Mouse (Mus musculus): ENCODE measurements around the gene Mtf1. TPM values are rescaled to one million over a fixed set of nuclear protein-coding genes. Genes with fewer than 3 reads are reported as not detected.

Gene Mtf1
- polyA plus RNA-seq, 1 experiment from 2014 or later = 10.6 TPM

DNA sequence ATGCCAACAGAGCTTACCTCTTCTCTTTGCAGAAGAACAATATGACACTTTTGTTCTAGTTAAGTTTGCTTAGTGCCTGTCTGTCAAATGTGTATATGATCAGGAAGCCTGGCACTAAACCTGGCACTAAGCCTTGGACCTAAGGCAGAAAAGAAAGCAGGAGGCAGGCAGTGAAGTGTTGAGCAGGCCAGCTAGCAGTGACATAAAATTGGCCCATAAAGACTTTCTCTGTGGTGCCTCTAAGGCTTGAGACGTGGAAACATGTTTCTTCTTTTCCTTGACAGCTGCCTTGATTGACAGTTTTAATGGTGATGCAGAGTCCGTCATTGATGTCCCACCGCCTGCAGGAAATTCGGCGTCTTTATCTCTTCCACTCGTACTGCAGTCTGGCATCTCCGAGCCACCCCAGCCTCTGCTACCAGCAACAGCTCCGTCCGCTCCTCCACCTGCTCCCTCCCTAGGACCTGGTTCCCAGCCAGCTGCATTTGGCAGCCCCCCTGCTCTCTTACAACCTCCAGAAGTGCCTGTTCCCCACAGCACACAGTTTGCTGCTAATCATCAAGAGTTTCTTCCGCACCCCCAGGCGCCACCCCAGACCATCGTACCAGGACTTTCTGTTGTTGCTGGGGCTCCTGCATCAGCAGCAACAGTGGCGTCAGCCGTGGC, 36.3 kb downstream of the Mtf1 start:
- H3K9ac ChIP-seq (ENCODE audit: low read length) = no peak overlapping the region
- 91% methylated on average over 14 of the region's 14 CpGs for WGBS
- H3K4me2 ChIP-seq (replicated peaks; ENCODE audit: low read depth) = no peak overlapping the region
- no peaks in the 10 kb centered on the region for H3K27me3 ChIP-seq (ENCODE audit: control insufficient read depth, insufficient read depth, low read length)
- no peak for TF ChIP-seq CTCF (IDR thresholded peaks at IDR 0.05; ENCODE audit: low read depth)
- no peak for TF ChIP-seq EP300 (optimal IDR thresholded peaks at IDR 0.05)
- ATAC-seq (ENCODE audit: low FRiP score, low TSS enrichment) (no peak), DNase-seq (ENCODE audit: low spot score) (no peak)
- no peak overlapping the region for H3K27ac ChIP-seq (replicated peaks)
- H3K36me3 ChIP-seq (ENCODE audit: control insufficient read depth, insufficient read depth, low read length) = peaks cover 11% of the 10 kb centered on the region
- H3K4me3 ChIP-seq (ENCODE audit: low read depth, low read length) = no peak overlapping the region
- H3K4me1 ChIP-seq (replicated peaks; ENCODE audit: control insufficient read depth, insufficient read depth) = no peaks in the 10 kb centered on the region
- no peaks in the 10 kb centered on the region for H3K9me3 ChIP-seq (ENCODE audit: control insufficient read depth, low read length)

DNA sequence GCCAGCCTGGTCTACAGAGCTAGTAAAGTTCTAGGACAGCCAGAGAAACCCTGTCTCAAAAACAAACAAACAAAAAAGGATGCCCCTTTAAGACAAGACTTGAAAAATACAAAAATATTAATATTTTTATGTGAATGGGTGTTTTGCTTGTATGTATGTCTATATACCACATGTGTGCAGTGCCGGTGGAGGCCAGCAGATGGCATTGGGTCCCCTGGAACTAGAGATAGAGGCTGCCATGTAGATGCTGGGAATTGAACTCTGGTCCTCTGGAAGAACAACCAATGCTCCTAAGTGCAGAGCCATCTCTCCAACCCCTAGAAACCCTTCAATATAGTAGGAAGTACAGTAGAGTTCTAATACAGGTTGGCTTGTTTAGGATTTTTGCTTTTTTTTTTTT, 39.1 kb downstream of the Mtf1 start:
- no peak overlapping the region for H3K9ac ChIP-seq (ENCODE audit: low read length)
- WGBS = 91% methylated on average over 1 of the region's 1 CpGs
- H3K27me3 ChIP-seq (ENCODE audit: control insufficient read depth, insufficient read depth, low read length) = no peaks in the 10 kb centered on the region
- H3K27ac ChIP-seq (replicated peaks) = no peak overlapping the region
- ATAC-seq (ENCODE audit: low FRiP score, low TSS enrichment) = no peak
- no peak overlapping the region for H3K4me3 ChIP-seq (ENCODE audit: low read depth, low read length)
- H3K4me2 ChIP-seq (replicated peaks; ENCODE audit: low read depth) = no peak overlapping the region
- TF ChIP-seq CTCF (IDR thresholded peaks at IDR 0.05; ENCODE audit: low read depth) (peak; percentile 34), EP300 (optimal IDR thresholded peaks at IDR 0.05) (no peak)
- H3K4me1 ChIP-seq (replicated peaks; ENCODE audit: control insufficient read depth, insufficient read depth) = no peaks in the 10 kb centered on the region
- H3K9me3 ChIP-seq (ENCODE audit: control insufficient read depth, low read length) = no peaks in the 10 kb centered on the region
- DNase-seq (ENCODE audit: low spot score) = no peak
- peaks cover 11% of the 10 kb centered on the region for H3K36me3 ChIP-seq (ENCODE audit: control insufficient read depth, insufficient read depth, low read length)

DNA sequence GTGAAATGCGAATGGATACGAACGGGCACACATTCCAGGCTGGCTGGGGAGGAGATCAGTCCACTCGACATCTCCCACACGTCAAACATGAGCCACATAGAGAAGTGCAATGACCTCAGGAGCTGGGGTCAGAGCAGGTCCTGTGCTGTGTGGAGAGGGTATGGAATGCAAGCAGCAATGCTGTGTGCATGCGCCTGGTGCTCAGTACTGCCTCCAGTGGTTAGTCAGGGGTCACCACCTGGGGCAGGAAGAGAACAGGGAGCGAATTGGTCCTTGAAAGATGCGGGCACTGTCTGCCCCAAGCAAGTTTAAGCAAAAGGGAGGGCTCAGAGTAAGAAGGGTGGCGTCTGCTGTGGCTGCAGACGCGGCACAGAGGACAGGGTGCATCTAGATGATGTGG, 41.6 kb downstream of the Mtf1 start:
- Histone ChIP-seq H3K36me3 (ENCODE audit: control insufficient read depth, insufficient read depth, low read length) (peaks cover 3% of the 10 kb centered on the region; the same call in 1 of the 2 replicates), H3K9me3 (ENCODE audit: control insufficient read depth, low read length) (no peaks in the 10 kb centered on the region), H3K4me1 (replicated peaks; ENCODE audit: control insufficient read depth, insufficient read depth) (no peaks in the 10 kb centered on the region), H3K27me3 (ENCODE audit: control insufficient read depth, insufficient read depth, low read length) (no peaks in the 10 kb centered on the region), H3K4me2 (replicated peaks; ENCODE audit: low read depth) (no peak overlapping the region), H3K9ac (ENCODE audit: low read length) (no peak overlapping the region), H3K4me3 (ENCODE audit: low read depth, low read length) (no peak overlapping the region), H3K27ac (replicated peaks) (no peak overlapping the region)
- ATAC-seq (ENCODE audit: low FRiP score, low TSS enrichment) (peak; percentile 55), DNase-seq (ENCODE audit: low spot score) (peak; percentile 58)
- 51% methylated on average over 11 of the region's 11 CpGs for WGBS
- TF ChIP-seq CTCF (IDR thresholded peaks at IDR 0.05; ENCODE audit: low read depth) = peak; percentile 83
- TF ChIP-seq EP300 (optimal IDR thresholded peaks at IDR 0.05) = no peak

DNA sequence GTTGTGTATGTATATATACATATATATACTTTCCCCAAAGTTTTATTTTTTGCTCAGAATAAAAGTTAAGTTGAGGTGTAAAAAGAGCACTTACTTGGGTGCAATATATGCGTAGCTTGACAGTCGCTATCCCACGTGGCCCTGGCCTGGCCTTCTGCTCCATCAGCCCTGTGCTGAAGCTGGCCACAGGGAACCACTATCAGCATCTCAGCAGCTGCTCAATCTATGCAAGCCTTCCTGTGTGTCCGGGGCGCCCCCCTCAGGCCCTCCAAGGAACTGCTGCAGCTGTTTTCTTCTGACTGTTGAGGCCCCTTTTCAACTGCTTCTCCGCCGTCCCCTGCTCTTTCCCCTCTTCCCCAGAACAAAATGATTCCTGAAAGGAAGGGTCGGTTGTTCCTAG, 45.7 kb downstream of the Mtf1 start:
- no peaks in the 10 kb centered on the region for H3K36me3 ChIP-seq (ENCODE audit: control insufficient read depth, insufficient read depth, low read length)

DNA sequence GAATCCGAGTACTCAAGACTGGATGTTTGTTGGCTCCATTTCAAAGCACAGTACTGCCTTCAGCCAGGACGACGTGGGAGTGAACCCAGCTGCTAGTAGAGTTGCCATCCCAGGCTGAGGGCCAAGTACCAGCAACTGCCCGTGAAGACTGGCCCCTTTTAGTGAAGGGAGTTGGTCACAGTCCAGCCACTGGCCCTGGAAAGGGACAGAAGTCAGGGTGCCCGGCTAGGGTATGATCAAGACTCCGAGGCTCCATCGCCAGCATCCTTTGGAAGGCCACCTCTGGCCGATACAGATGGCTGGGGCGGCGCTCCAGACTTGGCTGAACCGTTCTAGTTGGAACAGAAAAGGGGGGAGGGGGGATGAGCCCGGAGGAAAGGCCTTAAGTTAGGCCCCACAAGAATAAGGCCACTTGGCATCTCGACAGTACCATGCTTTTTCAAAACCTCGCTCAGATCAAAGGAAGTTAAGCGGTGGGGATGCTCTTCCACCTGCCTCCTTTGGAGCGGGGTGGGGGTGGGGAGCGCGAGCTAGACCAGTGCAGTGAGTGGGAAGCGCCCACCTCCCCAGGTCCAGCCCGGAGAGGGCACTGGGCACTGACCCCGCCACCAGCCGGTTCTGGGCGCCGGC, 47.8 kb downstream of the Mtf1 start:
- H3K9ac ChIP-seq (ENCODE audit: low read length) = peak overlapping the region; percentile 86
- H3K4me3 ChIP-seq (ENCODE audit: low read depth, low read length) = peak overlapping the region; percentile 97
- peak overlapping the region; percentile 97 for H3K27ac ChIP-seq (replicated peaks)
- H3K9me3 ChIP-seq (ENCODE audit: control insufficient read depth, low read length) = no peaks in the 10 kb centered on the region
- H3K27me3 ChIP-seq (ENCODE audit: control insufficient read depth, insufficient read depth, low read length) = no peaks in the 10 kb centered on the region
- TF ChIP-seq CTCF (IDR thresholded peaks at IDR 0.05; ENCODE audit: low read depth) = no peak
- no peak for TF ChIP-seq EP300 (optimal IDR thresholded peaks at IDR 0.05)
- peak overlapping the region; percentile 81 for H3K4me2 ChIP-seq (replicated peaks; ENCODE audit: low read depth)
- WGBS = 3% methylated on average over 24 of the region's 24 CpGs
- peak; percentile 5 for ATAC-seq (ENCODE audit: low FRiP score, low TSS enrichment)
- peaks cover 3% of the 10 kb centered on the region; the same call in 1 of the 2 replicates for H3K4me1 ChIP-seq (replicated peaks; ENCODE audit: control insufficient read depth, insufficient read depth)
- peak; percentile 43 for DNase-seq (ENCODE audit: low spot score)
- H3K36me3 ChIP-seq (ENCODE audit: control insufficient read depth, insufficient read depth, low read length) = peaks cover 10% of the 10 kb centered on the region; the same call in 1 of the 2 replicates

More for the DNA sequence above, 45.7 kb downstream of the Mtf1 start:
- Histone ChIP-seq H3K27me3 (ENCODE audit: control insufficient read depth, insufficient read depth, low read length) (no peaks in the 10 kb centered on the region), H3K27ac (replicated peaks) (no peak overlapping the region), H3K9ac (ENCODE audit: low read length) (no peak overlapping the region), H3K4me2 (replicated peaks; ENCODE audit: low read depth) (no peak overlapping the region), H3K9me3 (ENCODE audit: control insufficient read depth, low read length) (no peaks in the 10 kb centered on the region), H3K4me1 (replicated peaks; ENCODE audit: control insufficient read depth, insufficient read depth) (peaks cover 3% of the 10 kb centered on the region; the same call in 1 of the 2 replicates), H3K4me3 (ENCODE audit: low read depth, low read length) (no peak overlapping the region)
- no peak for TF ChIP-seq EP300 (optimal IDR thresholded peaks at IDR 0.05)
- TF ChIP-seq CTCF (IDR thresholded peaks at IDR 0.05; ENCODE audit: low read depth) = peak; percentile 95
- ATAC-seq (ENCODE audit: low FRiP score, low TSS enrichment) = no peak
- 4% methylated on average over 8 of the region's 8 CpGs for WGBS
- peak; percentile 79 for DNase-seq (ENCODE audit: low spot score)
